Mouse (Mus musculus) MEL (cell line): ENCODE data around the gene Bcan. TPM values are rescaled to one million over a fixed set of nuclear protein-coding genes. Genes with fewer than 3 reads are reported as not detected.
A peak's percentile ranks its signal among the peaks of the same experiment; 100 is the strongest.

Source experiments
- DNase-seq: peaks from one replicate; pipeline ENCODE4 v3.0.0; 2011; ENCODE audit warnings: low read depth, low spot score
- H3K27ac ChIP-seq: 2 replicates; pipeline ENCODE4 v1.5.1; 2012; ENCODE audit warnings: low read depth, mild to moderate bottlenecking, control low read depth, low read length, moderate library complexity; ENCODE audit not compliant: control insufficient read depth
- H3K27me3 ChIP-seq, 2 experiments: fragments of 150-350 bp in 1 of 2; sonication (generic) in 1 of 2; 2 replicates each; pipeline ENCODE4 v1.6.1; 2012; ENCODE audit warnings: low read length in 2 of 2, mild to moderate bottlenecking in 2 of 2, improper control_type of control experiment in 1 of 2, moderate library complexity in 1 of 2; ENCODE audit not compliant: insufficient read depth in 2 of 2, control insufficient read depth in 1 of 2
- H3K36me3 ChIP-seq, 2 experiments: 2 replicates each; pipeline ENCODE4 v1.6.1; 2012 to 2014; ENCODE audit warnings: low read length in 2 of 2, improper control_type of control experiment in 1 of 2, inconsistent platforms in 1 of 2, mild to moderate bottlenecking in 1 of 2; ENCODE audit not compliant: insufficient read depth in 2 of 2, control insufficient read depth in 1 of 2
- H3K4me1 ChIP-seq, 2 experiments: fragments of 150-350 bp in 1 of 2; sonication (generic) in 1 of 2; 2 replicates each; pipeline ENCODE4 v1.6.1; 2012; ENCODE audit warnings: low read length in 2 of 2, improper control_type of control experiment in 1 of 2, mild to moderate bottlenecking in 1 of 2; ENCODE audit not compliant: insufficient read depth in 2 of 2, control insufficient read depth in 1 of 2
- H3K4me3 ChIP-seq, 2 experiments: fragments of 150-350 bp in 1 of 2; sonication (generic) in 1 of 2; 2 replicates each; pipeline ENCODE4 v1.5.1; 2012; ENCODE audit warnings: low read depth in 2 of 2, low read length in 2 of 2, mild to moderate bottlenecking in 2 of 2, moderate library complexity in 2 of 2, control low read depth in 1 of 2, improper control_type of control experiment in 1 of 2; ENCODE audit not compliant: control insufficient read depth in 1 of 2, insufficient read depth in 1 of 2
- H3K79me2 ChIP-seq: 2 replicates; pipeline ENCODE4 v1.6.1; 2012; ENCODE audit warnings: mild to moderate bottlenecking, low read length, moderate library complexity; ENCODE audit not compliant: control insufficient read depth, poor library complexity, insufficient read depth
- H3K9ac ChIP-seq: 2 replicates; pipeline ENCODE4 v1.6.1; 2012; ENCODE audit warnings: low read depth, mild to moderate bottlenecking, control low read depth, low read length, moderate library complexity; ENCODE audit not compliant: control insufficient read depth, poor library complexity, severe bottlenecking
- H3K9me3 ChIP-seq: fragments of 150-350 bp; sonication (generic); replicated peaks from 2 replicates; pipeline ENCODE4 v1.6.1; 2012; ENCODE audit warnings: mild to moderate bottlenecking, low read length, improper control_type of control experiment, moderate library complexity; ENCODE audit not compliant: insufficient read depth
- CHD1 ChIP-seq: IDR thresholded peaks from 2 replicates; pipeline ENCODE4 v1.6.1; 2012; ENCODE audit warnings: low read depth, mild to moderate bottlenecking, inconsistent platforms, low read length, improper control_type of control experiment
- CHD2 ChIP-seq: IDR thresholded peaks from 2 replicates; pipeline ENCODE4 v1.6.1; 2011; ENCODE audit warnings: low read length, improper control_type of control experiment
- E2F4 ChIP-seq: IDR thresholded peaks from 2 replicates; pipeline ENCODE4 v1.6.1; 2011; ENCODE audit warnings: low read depth, low read length, improper control_type of control experiment, borderline replicate concordance
- ELF1 ChIP-seq: IDR thresholded peaks from 2 replicates; pipeline ENCODE4 v1.6.1; 2014; ENCODE audit warnings: low read depth, mild to moderate bottlenecking, inconsistent platforms, low read length, improper control_type of control experiment, moderate library complexity
- EP300 ChIP-seq, 2 experiments: IDR thresholded peaks; 2 replicates each; pipeline ENCODE4 v1.6.1; 2011; ENCODE audit warnings: improper control_type of control experiment in 2 of 2, low read length in 2 of 2, low read depth in 1 of 2, mild to moderate bottlenecking in 1 of 2
- GATA1 ChIP-seq: IDR thresholded peaks from 2 replicates; pipeline ENCODE4 v1.6.1; 2011; ENCODE audit warnings: low read depth, low read length, improper control_type of control experiment
- JUND ChIP-seq: IDR thresholded peaks from 2 replicates; pipeline ENCODE4 v1.6.1; 2011; ENCODE audit warnings: low read depth, mild to moderate bottlenecking, improper control_type of control experiment, low read length
- MAFK ChIP-seq: IDR thresholded peaks from 2 replicates; pipeline ENCODE4 v1.6.1; 2011; ENCODE audit warnings: low read depth, mild to moderate bottlenecking, low read length, improper control_type of control experiment, borderline replicate concordance
- NRF1 ChIP-seq: IDR thresholded peaks from 2 replicates; pipeline ENCODE4 v1.6.1; 2014; ENCODE audit warnings: low read depth, mild to moderate bottlenecking, inconsistent platforms, low read length, improper control_type of control experiment, moderate library complexity; ENCODE audit not compliant: poor library complexity, insufficient read depth, severe bottlenecking
- POLR2A ChIP-seq, 2 experiments: IDR thresholded peaks; 2 replicates each; pipeline ENCODE4 v1.6.1; 2011 to 2012; ENCODE audit warnings: low read length in 2 of 2, mild to moderate bottlenecking in 2 of 2, control low read depth in 1 of 2, improper control_type of control experiment in 1 of 2, low read depth in 1 of 2, moderate library complexity in 1 of 2; ENCODE audit not compliant: control insufficient read depth in 1 of 2, insufficient read depth in 1 of 2, poor library complexity in 1 of 2
- POLR2AphosphoS2 ChIP-seq: IDR thresholded peaks from 2 replicates; pipeline ENCODE4 v1.6.1; 2011; ENCODE audit warnings: low read length, improper control_type of control experiment
- POLR2AphosphoS5 ChIP-seq: IDR thresholded peaks from 2 replicates; pipeline ENCODE4 v1.6.1; 2012; ENCODE audit warnings: low read depth, borderline replicate concordance, mild to moderate bottlenecking, inconsistent platforms, low read length, moderate library complexity, mixed read lengths
- RAD21 ChIP-seq: IDR thresholded peaks from 2 replicates; pipeline ENCODE4 v1.6.1; 2011; ENCODE audit warnings: mild to moderate bottlenecking, low read depth, low read length, improper control_type of control experiment
- RCOR1 ChIP-seq: IDR thresholded peaks from 2 replicates; pipeline ENCODE4 v1.6.1; 2012; ENCODE audit warnings: low read depth, mild to moderate bottlenecking, inconsistent platforms, low read length, improper control_type of control experiment
- SMC3 ChIP-seq: IDR thresholded peaks from 2 replicates; pipeline ENCODE4 v1.6.1; 2011; ENCODE audit warnings: low read depth, low read length, improper control_type of control experiment
- TBP ChIP-seq: IDR thresholded peaks from 2 replicates; pipeline ENCODE4 v1.8.0; 2011; ENCODE audit warnings: low read depth, low read length, improper control_type of control experiment
- TCF12 ChIP-seq: IDR thresholded peaks from 2 replicates; pipeline ENCODE4 v1.6.1; 2014; ENCODE audit warnings: low read depth, mild to moderate bottlenecking, inconsistent platforms, low read length, improper control_type of control experiment, moderate library complexity
- UBTF ChIP-seq: IDR thresholded peaks from 2 replicates; pipeline ENCODE4 v1.6.1; 2012; ENCODE audit warnings: low read depth, mild to moderate bottlenecking, inconsistent platforms, low read length, improper control_type of control experiment, moderate library complexity, borderline replicate concordance; ENCODE audit not compliant: insufficient read depth
- ZC3H11A ChIP-seq: IDR thresholded peaks from 2 replicates; pipeline ENCODE4 v1.6.1; 2012; ENCODE audit warnings: low read depth, mild to moderate bottlenecking, inconsistent platforms, low read length, improper control_type of control experiment
- ZNF384 ChIP-seq: IDR thresholded peaks from 2 replicates; pipeline ENCODE4 v1.6.1; 2012; ENCODE audit warnings: low read depth, mild to moderate bottlenecking, inconsistent platforms, low read length, improper control_type of control experiment
- polyA plus RNA-seq, 2 experiments: library from polyadenylated mRNA; stranded (reverse) in 1 of 2; unstranded in 1 of 2; fragments of >175 nt in 1 of 2; fragments of >200 nt in 1 of 2; gene quantifications; 2 replicates each; pipeline versions ENCODE4 v1.2.1 to v1.2.4; 2012; ENCODE audit warnings: low replicate concordance in 2 of 2, low read depth in 1 of 2; ENCODE audit not compliant: insufficient read length in 2 of 2, insufficient read depth in 1 of 2, missing spikeins in 1 of 2
- total RNA-seq: library from RNA; depleted of rRNA; stranded (reverse); fragments of 300-350 nt; gene quantifications from 2 replicates; pipeline ENCODE4 v1.2.3, GENCODE M21; 2012

The Bcan gene
- total and polyA plus RNA-seq, 3 experiments: not detected

DNA sequence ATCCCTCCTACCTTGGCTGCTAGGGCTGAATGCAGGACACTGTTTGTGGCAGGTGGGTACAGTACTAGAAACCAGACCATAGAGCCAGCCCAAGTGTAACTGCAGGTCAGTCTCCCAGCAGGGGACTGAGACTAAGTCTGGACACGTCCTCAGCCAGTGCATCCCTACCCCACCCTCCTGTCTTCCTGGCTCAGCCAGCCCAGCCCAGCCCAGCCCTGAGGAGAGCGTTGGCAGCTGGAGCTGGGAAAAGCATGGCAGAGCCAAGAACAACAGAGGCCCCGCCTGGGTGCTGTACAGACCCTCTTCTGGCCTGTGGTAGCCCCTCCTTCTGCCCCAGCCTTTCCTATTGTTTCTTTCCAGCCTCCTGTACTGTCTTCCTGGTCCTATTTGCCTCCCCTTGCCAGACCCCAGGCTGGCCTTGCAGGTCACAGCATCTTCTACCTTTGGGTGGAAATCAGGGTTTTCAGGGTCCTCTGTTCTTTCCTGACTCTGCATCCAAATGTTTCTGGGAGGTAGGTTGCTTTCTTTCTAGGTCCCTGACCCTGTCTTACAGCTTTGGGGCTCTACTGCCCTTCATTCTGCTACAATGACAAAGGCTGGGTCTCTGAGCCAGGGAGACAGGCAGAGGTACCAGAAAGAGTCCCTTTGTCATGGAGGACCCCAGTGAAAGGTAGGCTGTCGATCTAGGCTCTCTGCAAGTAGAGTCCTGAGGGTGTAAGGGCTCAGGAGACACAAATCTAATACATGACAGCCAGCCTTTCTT lies 55.0 kb downstream of the Bcan start:
- no peaks in the 10 kb centered on the region for H3K27me3 ChIP-seq
- H3K9me3 ChIP-seq: no peaks in the 10 kb centered on the region
- no peaks in the 10 kb centered on the region for H3K4me1 ChIP-seq
- TF ChIP-seq RCOR1 (no peak), RAD21 (no peak), POLR2AphosphoS5 (no peak), ELF1 (no peak), POLR2AphosphoS2 (no peak), SMC3 (no peak), NRF1 (no peak), CHD1 (no peak), TCF12 (no peak), ZNF384 (no peak), GATA1 (no peak), ZC3H11A (no peak), EP300 (IDR thresholded peaks at IDR 0.05; ENCODE audit: low read depth in 1 of 2, low read length in 2 of 2) (no peak), TBP (no peak), CHD2 (no peak), UBTF (no peak), MAFK (no peak)
- TF ChIP-seq, all 39 proteins: peak for 0
- Histone ChIP-seq H3K27ac (no peak overlapping the region), H3K36me3 (peaks cover 0 to 15% of the 10 kb centered on the region in 2 experiments; a peak in 2 of 4 replicates), H3K9ac (no peak overlapping the region), H3K4me3 (no peak overlapping the region), H3K79me2 (no peaks in the 10 kb centered on the region)
- no peak for DNase-seq

DNA sequence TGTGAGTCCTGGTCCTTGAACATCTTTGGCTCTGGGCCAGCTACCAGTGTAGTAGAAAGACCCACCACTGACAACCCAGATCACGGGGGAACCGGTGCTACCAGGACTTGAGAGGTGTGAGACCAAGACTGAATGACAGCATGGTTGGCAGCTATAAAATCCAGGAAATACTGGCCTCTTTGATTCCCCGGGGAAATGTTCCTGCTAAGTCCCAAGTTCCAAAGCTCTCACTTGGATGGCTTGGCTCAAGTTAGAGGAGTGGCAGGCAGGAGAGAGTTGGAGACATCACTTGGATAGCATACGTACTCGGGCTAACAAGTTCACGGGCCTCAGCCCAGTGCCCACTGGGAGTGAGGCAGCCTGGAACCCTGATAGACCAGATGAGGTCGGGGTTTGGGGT lies 56.4 kb downstream of the Bcan start:
- Histone ChIP-seq H3K9me3 (no peaks in the 10 kb centered on the region), H3K36me3 (peaks cover 0 to 24% of the 10 kb centered on the region in 2 experiments; a peak in 2 of 4 replicates), H3K27ac (no peak overlapping the region), H3K79me2 (no peaks in the 10 kb centered on the region), H3K9ac (no peak overlapping the region), H3K27me3 (no peaks in the 10 kb centered on the region), H3K4me3 (no peak overlapping the region), H3K4me1 (no peaks in the 10 kb centered on the region)
- TF ChIP-seq JUND (no peak), E2F4 (no peak), POLR2A (IDR thresholded peaks at IDR 0.05; ENCODE audit: control insufficient read depth in 1 of 2, insufficient read depth in 1 of 2, low read depth in 1 of 2, low read length in 2 of 2, poor library complexity in 1 of 2) (peak in 1 of 2 experiments; percentile 12; a peak in 1 of 4 replicates)
- no peak for DNase-seq
